Mouse (Mus musculus): Measurements from ENCODE around the gene Mtmr3. TPM values are rescaled to one million over a fixed set of nuclear protein-coding genes. Genes with fewer than 3 reads are reported as not detected.

Gene Mtmr3
- polyA plus RNA-seq (2012; rRNA removed), result 8.3 and 10.1 TPM in 2 replicates

DNA sequence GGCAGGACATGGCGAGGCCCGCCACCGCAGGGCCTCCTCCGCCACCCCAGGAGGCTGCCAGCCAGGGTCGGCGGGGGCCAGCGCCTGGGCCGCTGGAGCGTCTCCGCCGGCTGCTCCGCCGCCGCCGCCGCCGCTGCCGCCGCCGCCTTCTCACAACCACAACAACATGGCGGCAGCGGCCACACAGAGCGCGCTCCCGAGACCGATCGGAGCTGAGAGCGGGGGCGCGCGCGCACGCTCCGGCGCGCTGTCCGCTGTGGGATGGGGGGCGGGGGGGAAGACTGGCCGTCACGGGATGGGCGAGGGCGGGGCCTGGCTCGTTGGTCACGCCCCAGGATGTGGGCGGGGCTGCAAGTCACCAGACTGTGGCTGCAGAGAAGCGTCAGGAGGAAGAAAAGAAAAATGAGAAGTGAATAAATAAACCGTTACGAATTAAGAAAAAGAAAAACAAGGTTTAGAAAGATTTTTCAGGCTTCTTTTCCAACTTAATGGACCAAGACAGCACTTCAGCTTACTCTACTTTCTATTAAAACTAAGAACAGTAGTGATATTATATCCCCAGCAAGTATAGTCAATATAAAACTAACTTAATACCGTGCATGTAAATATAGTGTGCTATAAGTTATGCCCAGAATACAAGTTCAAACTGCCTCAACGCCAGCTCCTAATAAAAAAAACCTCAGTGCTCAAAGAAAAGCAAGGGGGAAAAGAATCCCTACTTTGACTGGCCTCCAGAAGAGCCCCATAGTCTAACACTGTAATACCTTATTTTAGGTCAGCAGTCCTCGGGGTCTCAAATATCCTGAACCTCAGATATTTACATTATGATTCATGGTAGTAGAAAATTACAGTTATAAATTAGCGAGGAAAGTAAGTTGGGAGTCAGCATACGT lies at the start of gene Mtmr3:
Mtmr3 (minus strand) TSS at position 256 of the 893 bp plus-strand sequence.

DNA sequence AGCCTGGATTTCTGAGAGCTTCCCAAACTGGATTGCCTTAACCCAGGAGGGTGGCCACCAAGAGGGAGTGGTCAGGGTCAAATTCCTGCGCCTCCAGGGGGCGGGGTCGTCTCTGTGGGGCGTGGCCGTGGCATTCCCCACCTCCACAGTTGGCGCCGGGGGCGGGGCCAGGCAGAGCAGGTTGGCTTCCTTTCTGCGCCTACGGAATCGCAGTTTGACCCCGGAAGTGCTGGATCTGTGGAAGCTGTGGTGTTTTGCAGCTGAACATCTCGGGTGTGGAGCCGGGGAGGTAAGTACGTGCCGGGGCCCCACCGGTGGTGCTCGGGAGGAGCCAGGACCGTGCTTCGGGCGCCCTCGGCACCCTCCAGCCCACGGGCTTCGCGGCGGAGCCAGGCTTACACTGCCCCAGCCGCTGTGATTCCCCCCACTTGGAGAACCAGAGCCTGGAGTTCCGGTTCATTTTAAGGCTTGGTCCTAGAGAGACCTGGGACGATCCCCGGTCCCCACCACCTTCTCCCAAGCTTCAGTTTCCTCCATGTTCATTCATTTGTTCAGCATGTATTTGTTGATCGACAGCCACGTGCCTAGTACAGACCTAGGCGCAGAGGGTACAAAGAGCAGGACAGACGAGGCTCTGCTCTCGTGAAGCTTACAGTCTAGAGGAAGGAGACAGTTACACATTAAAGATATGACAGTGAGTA lies 43.0 kb upstream of the Mtmr3 start, which contains the start of gene Ascc2:
Ascc2 (plus strand) TSS at position 214 of the 701 bp plus-strand sequence.

DNA sequence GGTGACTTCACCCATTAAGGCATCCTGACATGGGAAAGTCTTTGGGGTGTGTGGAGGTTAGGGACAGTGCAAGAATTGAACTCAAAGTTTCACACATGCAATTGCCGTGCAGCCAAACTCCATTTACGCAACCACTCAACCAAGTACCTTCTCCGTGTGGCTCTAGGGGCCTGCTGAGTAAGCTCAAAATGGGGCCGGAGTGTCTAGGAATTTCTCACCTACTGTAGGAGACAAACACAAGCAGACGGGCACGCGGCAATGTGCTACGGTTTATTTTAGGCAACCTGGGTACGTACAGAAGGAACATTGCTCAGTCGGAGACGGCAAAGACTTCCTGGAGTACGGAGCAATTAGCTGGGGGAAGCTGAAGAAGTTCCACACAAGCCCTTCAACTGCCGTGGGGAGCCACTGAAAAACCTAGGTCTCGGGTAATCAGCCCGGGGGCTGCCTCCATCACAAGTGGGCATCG lies 25.4 kb upstream of the Mtmr3 start, which contains the start of gene Gm11032:
Gm11032 (plus strand) TSS at position 51 of the 469 bp plus-strand sequence.

DNA sequence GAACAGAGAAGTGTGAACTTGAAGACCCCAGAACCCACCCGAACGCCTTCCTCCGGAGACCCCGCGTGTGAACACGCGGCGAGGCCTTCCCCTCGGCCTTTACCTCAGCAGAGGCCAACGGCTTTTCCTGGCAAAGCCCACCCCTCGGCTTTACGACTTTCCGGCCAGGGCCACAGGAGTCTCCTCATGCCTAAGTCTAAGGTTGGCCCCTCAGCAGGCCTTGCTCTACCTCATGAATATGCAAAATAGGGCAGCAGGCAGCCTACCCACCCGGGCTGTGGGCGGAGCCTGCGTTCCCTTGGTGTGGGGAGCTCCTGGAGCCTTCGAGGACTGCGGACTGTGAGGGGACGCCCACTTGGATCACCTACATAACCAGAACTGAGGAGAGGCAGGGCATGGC lies 153.7 kb downstream of the Mtmr3 start, which contains the start of gene Hormad2:
Hormad2 (minus strand) TSS at position 128 of the 400 bp plus-strand sequence.

Other genes with a start within 250 kb of the Mtmr3 start
- gene Hormad2, start 153.8 kb downstream of the Mtmr3 start, polyA plus RNA-seq (2012; rRNA removed), result 0.06 TPM in 1 of 2 replicates, not detected in the other
- not detected in 2 replicates for gene Gm11032, start 25.2 kb upstream of the Mtmr3 start, polyA plus RNA-seq (2012; rRNA removed)
- 4.6 and 5.8 TPM in 2 replicates for gene Ascc2, start 42.9 kb upstream of the Mtmr3 start, polyA plus RNA-seq (2012; rRNA removed)
- 598 and 878 TPM in 2 replicates for gene Uqcr10, start 109.5 kb upstream of the Mtmr3 start, polyA plus RNA-seq (2012; rRNA removed)
- gene Zmat5, start 109.8 kb upstream of the Mtmr3 start, polyA plus RNA-seq (2012; rRNA removed), result 26.2 and 31.0 TPM in 2 replicates
- gene Cabp7, start 151.9 kb upstream of the Mtmr3 start, polyA plus RNA-seq (2012; rRNA removed), result 0.10 and 0.13 TPM in 2 replicates

All from stomach, adult 2 months (tissue).